Mouse (Mus musculus) heart, postnatal 0 days (tissue): ENCODE data around the gene Siae.

Experiments
- CTCF ChIP-seq: IDR thresholded peaks from 2 replicates; pipeline ENCODE4 v1.5.1; 2016; ENCODE audit warnings: antibody characterized with exemption, control low read depth, low read depth
- EP300 ChIP-seq: IDR thresholded peaks from 2 replicates; pipeline ENCODE4 v1.6.1; 2016; ENCODE audit warnings: antibody characterized with exemption, low read depth

- TF ChIP-seq CTCF (no peak), EP300 (no peak)
These were observed 119.8 kb downstream of the Siae start for GRCm38 (mm10) chr9:37675287-37675686.
